Mouse (Mus musculus) layer of hippocampus, postnatal 36 days (tissue): ENCODE results near the gene Islr. TPM values are rescaled to one million over a fixed set of nuclear protein-coding genes. Genes with fewer than 3 reads are reported as not detected.
A peak's percentile ranks its signal among the peaks of the same experiment; 100 is the strongest.

Experiments
- DNase-seq, 2 experiments: peaks; one replicate each; pipeline ENCODE4 v3.0.0; 2022
- total RNA-seq, 2 experiments: library from RNA; stranded (reverse); gene quantifications; 2 replicates each; pipeline ENCODE4 v1.2.3; 2021

Gene Islr
- total RNA-seq, 2 experiments from 2014 or later, result 11.5 to 14.5 TPM

DNA sequence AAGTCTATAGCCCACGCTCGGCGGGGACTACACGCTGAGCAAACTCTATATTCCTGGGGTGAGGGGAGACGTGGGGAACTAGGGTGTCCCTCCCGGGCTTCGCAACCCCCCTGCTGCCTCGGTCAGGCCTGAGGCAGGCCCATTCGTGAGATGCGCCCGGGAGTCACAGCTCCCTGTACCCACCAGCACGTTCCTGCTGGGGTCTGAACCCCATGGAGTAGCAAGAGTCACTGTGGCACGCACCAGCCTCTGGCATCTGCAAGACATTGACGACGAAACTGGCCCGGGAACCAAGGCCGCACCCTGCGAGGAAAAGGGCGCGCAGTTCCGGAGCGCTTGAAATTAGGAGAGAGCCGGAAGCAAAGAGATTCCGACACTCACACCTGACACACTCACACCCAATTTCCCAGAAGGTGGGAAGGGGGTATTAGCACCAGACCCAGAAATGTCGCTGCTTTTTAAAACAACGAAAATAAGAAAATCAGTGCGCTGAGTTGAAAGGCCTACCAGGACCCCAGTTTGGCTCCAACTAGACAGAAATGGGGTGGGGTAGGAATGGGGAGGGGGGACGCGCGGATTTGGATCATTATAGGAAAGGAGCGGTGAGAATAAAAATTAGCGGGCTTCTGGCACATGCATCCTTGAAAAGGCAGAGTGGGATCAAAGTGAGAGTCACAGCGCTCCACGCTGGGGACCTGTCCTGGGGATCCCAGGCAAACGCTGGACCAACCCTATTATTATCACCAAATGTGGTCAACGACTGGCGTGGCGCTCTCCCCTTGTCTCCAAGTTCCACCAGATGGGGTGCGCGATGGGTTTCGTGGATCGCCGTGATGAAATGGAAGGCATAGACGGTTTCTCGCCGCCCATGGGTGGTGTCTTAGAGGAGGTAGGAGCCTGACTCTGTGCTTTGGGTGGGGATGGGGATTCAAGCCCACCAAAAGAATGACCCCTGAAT, 7.2 kb downstream of the Islr start:
- no peak for DNase-seq

DNA sequence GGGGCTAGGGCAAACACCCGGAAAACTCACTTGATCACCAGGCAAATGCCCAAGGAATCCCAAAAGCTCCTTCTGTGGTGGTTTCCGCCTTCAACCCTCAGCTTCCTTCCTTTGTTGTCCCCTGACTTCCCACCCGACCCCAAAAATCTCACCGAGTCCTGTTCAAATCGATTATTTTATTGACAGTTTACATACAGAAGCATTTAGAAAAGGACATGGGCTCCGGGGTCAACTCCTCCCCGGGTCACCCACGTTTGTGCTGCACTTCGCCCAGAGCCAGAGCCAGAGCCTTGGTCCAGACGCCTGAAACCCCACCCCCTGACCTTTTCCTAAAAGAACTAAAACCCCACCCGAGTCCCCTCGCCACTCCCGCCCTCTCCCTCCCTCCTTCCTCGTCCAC, 8.0 kb downstream of the Islr start:
- no peak for DNase-seq

DNA sequence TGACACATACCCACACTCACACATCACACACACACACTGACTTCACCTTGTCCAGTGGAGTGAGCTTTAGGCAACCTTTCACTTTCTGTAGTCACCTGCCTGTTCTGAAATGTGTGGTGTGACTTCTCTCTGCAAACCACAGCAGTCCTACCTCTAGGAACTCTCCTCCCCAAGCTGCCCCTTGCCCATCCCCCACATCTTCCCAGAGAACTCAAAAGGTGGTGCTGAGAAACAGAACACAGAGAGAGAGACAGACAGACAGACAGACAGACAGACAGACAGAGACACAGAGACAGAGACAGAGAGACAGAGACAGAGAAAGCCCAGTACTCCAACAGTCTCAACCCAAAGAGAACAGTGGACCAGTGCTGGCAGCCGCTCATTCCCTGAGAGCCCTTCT, 8.4 kb downstream of the Islr start:
- no peak for DNase-seq

DNA sequence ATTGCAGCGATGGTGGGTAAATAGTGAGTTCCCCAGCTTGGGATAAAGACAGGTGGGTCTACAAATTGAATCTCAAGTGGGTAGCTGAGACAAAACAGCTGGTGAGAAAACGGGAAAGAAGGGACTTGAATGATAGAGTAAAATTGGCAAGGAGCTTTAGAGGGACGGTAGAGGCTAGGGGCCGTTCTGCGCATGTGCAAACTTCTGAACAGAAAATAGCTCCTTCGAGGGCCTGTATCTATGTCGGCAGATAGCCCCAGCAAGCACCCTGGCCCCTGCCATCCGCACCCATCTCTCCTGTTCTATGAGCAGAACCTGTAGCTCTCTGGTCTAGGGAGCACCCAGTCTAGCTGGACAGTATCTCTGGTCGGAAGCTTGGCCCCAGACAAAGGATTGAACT, 9.9 kb downstream of the Islr start:
- no peak for DNase-seq

DNA sequence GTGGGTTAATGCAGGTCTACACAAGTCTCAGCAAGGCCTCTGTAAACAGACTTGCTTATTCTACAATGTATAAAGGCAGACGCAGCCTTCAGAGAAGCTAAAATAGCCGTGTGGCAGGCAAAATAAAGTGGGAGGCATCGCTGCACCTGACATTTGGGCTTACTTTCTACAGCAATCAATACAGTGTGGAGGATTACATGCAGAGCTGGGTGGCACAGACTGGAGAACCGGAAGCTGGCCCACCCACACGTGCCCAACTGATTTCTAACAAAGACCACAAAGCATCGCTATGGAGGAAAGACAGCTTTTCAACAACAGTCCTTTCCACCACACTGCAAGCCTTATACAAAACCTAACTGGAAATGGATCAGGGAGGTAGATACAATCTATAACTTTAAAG, 19.6 kb downstream of the Islr start:
- no peak for DNase-seq

DNA sequence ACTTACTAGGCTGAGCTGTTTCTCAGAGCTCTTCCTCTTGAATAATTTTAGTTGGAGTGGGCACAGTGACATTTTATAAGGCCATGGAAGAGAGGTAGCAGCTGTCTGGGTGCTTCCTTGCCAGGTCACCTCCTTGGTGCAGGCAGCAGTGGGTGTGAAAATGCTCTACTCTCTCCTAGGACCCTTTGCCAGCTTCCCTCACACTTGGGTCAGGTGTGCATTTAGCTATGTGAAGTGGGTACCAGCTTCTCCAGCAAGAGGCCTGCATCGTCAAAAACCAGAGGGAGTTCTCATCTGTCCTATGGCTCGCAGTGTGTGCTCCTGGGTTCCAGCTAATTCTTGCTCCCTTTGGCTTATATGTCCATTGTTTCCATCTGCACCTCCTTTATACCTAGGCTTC, 24.7 kb downstream of the Islr start:
- DNase-seq, result no peak

DNA sequence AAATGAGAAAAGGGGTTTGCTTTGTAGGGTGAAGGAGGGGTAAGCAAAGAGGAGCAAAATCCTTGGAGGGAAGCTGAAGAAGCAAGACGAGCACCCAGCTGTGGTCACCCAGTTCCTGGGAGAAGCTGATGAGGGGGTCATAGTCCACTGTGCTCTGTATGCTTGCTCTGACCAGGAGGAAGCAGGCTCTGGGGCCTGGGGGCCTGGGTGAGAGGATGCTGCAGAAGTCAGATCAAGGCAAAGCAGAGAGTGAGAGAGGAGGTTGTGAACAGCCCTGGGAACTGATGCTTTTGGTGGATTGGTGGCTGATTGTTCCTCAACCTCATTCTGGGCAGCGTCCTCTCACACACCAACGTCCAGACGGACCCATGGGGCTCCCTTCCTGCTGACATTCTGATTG, 26.9 kb downstream of the Islr start:
- DNase-seq, result no peak

DNA sequence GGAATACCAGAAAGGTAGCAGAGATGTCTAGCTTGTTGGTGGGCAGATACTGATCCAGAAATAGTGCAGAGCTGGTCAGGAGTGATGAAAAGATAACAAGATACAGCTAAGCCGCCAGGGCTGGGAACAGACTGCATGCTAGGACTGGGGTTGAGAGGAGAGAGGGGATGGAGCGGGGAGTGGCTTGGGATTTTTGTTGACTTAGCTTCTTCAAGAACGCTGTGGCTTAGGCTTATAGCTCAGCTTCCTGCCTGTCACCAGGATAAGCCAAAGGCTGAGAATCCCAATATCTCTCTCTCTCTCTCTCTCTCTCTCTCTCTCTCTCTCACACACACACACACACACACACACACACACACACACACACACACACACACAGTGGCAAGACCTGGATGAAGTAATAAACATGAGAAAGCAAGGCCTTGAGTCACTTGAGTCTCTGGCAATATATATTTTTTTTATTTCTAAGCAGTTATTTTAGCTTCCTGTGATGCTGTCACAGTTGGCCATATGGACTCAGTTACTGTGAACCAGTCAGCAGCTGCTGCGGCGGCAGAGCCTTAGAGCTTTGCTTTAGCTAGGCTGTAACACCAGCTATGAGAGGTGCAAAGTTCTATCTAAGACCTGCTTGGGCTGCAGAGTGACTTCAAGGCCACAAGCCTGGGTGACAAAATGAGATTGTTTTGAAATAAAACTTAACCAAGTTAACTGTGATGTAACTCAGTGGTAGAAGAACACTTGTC, 28.2 kb downstream of the Islr start:
- no peak for DNase-seq

DNA sequence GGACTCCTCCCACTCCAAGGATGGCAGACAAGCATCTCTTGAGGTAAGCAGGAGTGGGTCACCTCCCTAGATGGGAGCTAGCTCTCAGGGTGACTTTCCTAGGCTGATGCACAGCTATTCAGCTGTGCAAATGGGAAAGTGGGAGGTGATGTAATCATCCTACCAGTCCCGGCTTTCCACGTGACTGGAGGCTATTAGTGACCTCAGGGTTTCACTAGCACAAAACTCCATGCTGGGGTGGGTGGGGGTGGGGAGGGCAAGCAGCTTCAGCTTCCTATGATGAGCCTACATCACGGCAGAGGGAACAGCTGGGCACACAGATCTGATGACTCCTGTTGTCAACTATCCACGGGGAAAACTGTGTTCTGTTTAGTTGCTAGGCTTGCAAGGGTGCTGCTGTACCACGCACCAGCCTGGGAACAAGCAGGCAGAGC, 29.3 kb downstream of the Islr start:
- peak in 1 of 2 experiments; percentile 61 for DNase-seq

DNA sequence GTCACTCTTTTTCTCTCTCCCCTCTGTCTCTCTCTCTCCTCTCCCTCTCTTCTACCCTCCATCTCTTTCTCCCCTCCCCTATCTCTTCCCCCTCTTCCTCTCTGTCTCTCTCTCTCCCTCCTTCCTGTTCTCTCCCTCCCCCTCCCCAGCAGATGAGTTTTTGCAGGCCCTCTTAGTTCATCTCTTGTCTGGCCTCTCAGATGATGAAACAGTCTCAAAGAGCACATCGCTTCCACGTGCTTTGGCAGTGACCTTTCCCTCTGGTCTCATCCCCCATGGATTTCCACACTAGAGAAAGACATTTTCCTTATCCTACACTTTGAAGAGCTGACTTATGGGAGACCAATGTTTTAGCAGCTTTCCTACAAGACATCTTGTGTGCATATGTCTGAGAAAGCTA, 31.2 kb downstream of the Islr start:
- no peak for DNase-seq

DNA sequence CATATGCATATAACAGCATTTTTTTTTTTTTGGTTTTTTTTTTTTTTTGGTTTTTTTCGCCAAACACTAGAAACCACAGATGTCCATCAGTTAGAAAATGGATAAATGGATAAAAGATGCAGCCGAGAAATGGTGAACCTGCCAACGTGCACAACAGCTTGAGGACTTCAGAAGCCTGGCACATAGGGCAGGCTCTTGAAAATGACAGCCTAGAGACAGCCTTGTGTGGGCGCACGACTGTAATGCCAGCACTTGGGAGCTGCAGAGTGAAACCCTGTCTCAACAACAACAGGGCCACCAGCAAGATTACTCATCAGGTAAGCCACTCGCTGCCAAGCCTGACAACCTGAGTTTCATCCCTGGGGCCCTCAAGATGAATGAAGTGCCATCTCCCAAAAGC, 34.7 kb downstream of the Islr start:
- DNase-seq, result no peak

DNA sequence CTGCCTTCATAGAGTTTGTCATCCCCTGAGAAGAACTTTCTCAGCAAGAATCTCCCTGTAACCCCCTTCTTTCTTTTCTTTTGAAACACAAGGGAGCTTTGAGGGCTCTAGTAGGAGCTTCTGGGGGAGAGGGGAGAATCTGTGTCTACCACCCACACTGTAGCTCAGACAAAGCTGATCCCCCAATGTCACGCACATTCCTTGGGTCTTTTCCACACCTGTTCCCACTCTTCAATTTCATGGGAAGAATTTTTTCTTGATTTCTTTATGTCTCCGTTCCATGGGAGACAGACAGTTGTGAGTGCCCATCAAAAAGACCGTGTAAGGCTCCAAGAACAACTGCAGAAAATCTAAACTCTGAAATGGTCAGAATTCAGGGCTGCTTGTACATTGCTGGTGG, 35.2 kb downstream of the Islr start:
- no peak for DNase-seq

DNA sequence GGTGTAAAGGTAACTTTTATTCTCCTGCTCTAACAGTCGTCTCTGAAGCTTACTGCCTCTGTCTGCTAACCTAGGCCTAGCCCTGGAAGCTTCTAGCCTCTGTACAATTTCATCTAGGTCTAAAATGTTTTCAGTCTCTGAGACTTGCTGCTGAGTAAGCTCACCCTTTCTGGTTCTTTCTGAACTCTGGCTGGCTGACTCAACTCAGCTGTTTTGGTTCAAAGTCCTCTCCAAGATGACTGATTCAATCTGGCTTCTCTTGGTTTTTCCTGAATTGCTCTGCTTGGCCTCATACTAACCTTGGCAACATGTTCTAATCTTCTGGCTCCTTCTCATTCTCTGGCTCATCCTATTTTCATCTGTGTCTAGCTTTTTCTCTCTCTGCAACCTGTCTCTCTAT, 38.3 kb downstream of the Islr start:
- no peak for DNase-seq

DNA sequence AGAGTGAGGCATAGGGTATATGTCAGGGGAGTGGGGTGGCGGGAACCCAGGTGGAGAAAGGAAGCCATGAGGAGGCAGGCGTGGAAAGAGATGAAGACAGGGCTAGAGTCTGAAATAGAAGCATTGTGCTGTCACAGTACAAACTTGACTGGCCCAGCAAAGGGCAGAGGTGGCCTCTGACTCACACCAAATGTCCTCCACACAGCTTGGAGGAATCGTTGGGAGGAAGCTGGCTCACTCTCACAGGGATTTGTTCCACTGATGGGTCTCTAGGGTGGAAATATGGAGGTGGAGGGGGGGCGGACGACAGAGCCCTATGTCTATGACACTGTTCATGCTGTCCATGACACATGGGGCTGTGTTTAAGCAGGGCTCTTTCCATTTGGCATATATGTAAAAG, 41.0 kb downstream of the Islr start:
- DNase-seq, result no peak

DNA sequence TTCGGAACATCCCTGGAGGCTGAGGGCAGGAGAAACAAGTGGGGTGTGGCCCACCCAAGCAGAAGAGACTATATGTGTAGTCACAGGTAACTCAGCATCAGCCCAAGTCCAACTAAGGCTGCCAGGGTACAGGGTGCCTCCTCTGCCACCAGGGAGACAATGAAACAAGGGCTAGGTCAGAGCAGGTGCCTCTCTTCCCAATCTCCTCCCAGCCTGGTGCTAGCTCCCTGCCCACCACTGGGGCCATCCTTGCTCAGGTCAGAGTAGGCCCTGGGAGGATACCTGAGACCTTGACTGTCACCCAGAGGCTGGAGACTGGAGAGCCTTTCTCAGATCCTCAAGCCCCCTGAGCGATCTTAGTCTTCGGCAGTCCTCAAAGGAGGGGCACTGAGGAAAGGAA, 41.9 kb downstream of the Islr start:
- DNase-seq, result no peak

DNA sequence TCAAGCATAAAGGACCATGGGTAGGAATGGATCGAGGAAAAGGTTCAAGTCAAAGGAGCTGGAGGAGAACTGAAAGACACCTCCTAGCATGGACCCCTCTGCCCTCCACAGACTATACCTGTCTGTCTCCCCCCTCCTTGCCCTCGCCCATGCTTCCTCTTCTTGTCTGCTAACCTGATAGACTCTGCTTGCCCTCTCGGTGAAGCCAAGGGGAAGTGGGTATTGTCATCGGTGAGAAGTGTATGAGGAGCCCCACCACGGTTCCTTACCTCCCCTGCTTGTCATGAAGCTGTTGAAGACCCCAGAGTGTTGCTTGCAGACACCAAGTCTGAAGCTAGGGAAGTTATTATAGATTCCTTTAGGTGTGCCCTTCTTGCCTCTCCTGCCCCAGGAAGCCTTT, 43.8 kb downstream of the Islr start:
- no peak for DNase-seq

DNA sequence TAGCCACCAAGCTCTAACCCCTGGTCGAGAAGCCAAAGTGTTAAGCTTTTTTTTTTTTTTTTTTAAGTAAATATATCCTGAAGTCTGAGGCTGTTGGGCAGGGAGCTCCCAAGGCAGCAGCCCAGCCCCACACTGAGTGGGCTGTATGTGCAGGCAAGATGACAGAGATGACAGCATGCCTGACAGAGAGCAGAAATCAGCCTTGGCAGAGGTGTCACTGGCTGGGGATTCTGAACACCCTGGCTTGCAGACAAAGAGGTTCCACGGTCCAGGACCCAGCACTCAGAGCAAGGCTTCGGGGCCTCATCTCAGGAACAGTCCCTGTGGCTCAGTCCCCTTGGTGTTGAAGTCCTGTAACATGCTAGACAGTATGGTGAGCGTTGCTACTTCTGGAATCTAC, 44.3 kb downstream of the Islr start:
- DNase-seq, result no peak

DNA sequence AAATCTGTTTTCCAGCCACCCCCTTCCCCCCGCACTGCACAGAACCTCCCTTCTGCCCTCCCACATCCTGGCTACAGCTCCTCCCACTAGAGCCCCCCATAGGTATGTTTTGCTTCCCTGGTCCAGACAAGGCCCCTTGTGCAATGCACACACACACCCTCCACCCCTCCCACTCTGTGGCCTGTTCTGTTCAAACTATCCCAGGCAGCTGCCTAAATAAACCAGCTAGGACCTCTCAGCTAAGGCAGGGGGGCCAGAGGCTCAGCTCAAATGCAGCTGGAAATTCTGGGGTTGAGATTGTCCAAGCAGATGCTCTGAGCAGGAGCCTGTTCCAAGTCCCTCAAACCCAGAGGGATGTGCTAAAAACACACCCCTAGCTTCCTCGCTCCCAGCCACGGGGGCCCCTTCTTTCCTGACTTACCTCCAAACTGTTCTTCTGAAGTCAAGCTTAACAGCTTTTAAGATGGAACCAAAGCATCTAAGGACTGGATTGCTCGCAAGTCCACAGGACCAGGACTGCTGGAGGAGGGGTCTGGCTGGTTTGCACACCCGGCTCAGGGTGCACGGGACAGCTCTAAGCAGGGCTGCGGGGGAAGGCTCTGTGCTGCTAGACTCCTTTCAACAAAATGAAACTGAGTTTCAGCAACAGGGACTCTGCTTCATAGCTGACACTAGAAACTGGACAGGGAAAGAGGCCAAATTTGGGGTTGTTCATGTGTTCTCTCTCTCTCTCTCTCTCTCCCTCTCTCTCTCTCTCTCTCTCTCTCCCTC, 45.4 kb downstream of the Islr start:
- DNase-seq, result no peak

DNA sequence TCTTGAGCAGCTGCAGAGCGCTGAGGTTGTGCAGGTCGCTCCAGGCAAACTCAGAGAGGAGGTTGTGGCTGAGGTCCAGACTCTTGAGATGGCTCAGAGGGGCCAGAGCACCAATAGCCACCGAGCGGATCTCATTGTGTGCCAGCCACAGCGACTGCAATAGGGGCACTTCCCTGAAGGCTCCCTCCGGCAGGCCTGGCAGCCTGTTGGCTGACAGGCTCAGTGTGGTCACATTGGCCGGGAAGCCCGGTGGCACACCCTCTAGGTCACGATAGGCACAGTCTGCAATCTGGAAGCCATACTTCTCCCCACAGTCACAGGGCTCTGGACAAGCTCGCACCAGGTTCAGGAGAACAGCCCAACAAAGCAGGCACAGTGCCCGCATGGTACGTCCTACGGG, 46.3 kb downstream of the Islr start:
- no peak for DNase-seq

DNA sequence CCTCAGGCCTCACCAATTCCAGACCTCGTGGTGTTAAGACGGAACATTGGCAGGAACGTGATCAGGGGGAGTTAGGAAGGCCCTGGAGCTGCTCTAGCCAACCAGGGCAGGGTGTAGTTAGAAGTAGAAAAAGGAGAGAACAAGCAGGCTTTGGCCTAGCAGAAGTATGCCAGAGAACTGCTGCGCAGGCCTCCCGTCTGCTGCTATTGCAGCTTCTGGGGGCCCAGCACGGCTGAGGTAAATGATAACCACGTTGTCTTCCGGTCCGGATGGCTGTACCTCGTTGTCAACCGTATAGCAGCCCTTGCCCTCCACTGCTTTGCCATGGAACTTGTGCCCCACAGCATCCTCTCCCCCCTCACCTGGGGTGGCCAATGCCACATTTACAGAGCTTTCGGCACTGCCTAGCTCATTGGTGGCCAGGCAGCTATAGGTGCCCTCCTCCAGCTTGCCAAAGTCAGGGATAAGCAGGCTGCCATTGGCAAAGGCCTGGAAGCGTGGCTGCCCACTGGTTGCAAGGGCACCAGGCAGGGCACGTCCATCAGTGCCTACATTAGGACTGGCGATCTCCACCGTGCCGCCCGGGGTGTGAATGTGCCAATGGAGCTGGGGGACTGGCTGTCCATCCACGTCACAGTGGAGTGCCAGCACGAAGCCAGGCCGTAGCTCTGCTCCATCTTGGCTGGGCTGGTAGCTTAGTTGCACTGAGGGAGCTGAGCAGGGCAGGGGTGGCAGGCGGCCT, 47.1 kb downstream of the Islr start:
- DNase-seq, result no peak

DNA sequence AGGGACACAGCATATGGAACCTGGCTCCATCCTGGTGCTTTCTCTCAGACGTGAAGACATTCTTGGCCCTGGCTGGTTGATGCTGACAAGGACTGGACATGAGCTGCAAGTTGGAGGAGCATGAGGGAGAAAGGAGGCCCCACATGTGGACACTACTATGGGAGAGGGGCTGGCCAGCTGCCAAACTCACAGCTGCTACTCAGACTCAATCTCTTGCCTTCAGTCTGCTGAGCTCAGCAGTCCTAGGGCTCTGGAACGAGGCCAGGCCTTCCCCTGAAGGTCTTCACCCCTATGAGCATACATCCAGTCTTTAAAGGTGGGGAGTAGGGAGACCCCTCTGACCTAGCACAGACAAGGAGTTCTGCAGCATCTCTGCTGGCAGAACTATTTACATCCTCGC, 48.7 kb downstream of the Islr start:
- DNase-seq, result no peak

DNA sequence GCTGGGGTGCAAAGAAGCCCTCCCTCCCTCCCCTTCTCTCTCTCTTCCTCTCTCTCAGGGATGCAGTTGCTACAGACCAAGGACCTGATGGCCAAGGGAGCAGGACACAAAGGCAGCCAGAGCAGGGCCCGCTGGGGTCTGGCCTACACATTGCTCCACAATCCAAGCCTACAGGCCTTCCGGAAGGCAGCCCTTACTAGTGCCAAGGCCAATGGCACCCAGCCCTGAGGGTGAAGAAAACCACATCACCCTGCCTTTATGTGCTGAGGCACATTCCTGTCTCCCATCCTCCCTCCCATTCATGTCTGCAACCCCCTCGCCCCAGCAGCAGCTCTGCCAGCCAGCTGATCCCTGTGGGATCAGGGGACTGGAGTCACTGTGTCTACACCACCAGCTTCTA, 51.0 kb downstream of the Islr start:
- no peak for DNase-seq
